Mouse (Mus musculus) kidney, postnatal 25 days (tissue): ENCODE results near the gene Sbk3.

Experiments
- DNase-seq, 2 experiments: peaks; one replicate each; pipeline ENCODE4 v3.0.0; 2021; ENCODE audit warnings: mixed read lengths in 2 of 2

The Sbk3 gene

GRCm38 (mm10) chr7:4993347-4993998 lies 22.5 kb upstream of the Sbk3 start:
- no peak for DNase-seq

GRCm38 (mm10) chr7:4988250-4988649 lies 17.3 kb upstream of the Sbk3 start:
- no peak for DNase-seq

DNA sequence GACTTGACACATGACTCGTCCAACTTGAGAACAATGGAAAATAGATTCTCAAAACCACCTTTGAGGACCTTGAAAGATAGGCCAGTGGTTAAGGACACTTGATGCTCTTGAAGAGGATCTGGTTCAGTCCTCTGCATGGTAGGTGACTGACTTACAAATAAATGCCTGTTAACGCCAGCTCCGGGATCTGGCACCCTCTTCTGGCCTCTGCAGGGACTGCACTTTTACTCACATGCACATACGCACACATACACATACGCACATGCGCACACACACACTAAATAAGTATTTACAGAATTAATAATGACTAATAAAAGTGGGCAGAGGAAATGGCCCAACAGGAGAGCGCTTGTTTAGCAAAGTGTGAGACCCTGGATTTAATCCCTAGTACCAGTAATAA lies 5.9 kb upstream of the Sbk3 start:
- DNase-seq: no peak

GRCm38 (mm10) chr7:4975455-4975854 lies 4.5 kb upstream of the Sbk3 start:
- DNase-seq: peak in 1 of 2 experiments; percentile 12

- peak; percentile 13 to 17 for DNase-seq
Measured at GRCm38 (mm10) chr7:4972321-4973047, 1.5 kb upstream of the Sbk3 start.

GRCm38 (mm10) chr7:4971710-4972109 lies 742 bp upstream of the Sbk3 start:
- DNase-seq: no peak

- no peak for DNase-seq
Measured at GRCm38 (mm10) chr7:4964988-4965387, 6.0 kb downstream of the Sbk3 start.

- peak; percentile 85 for DNase-seq
Measured at GRCm38 (mm10) chr7:4964272-4964671, 6.7 kb downstream of the Sbk3 start, which contains the start of gene Sbk2. Gene Sbk2 (minus strand): TSS chr7:4964406.

- DNase-seq: no peak
Measured at GRCm38 (mm10) chr7:4963527-4963926, 7.4 kb downstream of the Sbk3 start.

- DNase-seq: no peak
Measured at GRCm38 (mm10) chr7:4957361-4957760, 13.6 kb downstream of the Sbk3 start.

DNA sequence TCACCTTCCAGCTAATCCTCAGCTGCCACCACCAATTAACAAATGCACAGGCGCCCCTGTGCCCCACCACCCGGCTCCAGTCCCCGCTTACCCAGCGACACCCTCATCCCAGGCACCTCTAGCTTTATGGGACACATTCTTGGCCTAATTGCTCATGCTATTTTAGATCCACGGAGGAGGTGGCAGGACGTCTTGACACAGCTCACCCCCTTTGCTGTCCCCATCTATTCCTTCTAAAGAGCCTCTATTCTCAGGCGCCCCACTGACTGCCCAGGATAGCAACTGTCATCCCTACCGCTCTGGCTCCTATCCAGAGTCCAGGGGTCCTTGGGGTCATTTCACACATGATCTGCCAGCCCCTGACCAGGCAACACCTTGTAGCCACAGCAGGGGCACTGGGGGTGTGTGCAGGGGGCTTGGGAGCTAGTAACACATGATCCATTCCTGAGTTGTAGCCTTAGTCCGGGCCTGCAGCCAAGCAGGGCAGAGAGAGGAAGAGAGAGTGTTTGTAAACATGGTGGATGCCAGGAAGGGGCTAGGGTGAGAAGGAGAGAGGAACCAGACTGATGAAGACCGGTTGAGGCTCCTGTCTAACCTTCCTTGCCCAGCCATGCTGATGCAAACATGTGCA lies 17.0 kb downstream of the Sbk3 start:
- no peak for DNase-seq

GRCm38 (mm10) chr7:4950561-4951342 lies 20.2 kb downstream of the Sbk3 start:
- DNase-seq: no peak

GRCm38 (mm10) chr7:4948386-4948785 lies 22.6 kb downstream of the Sbk3 start:
- no peak for DNase-seq

- DNase-seq: no peak
Measured at GRCm38 (mm10) chr7:4947855-4948254, 23.1 kb downstream of the Sbk3 start.

GRCm38 (mm10) chr7:4943223-4943815 lies 27.6 kb downstream of the Sbk3 start:
- DNase-seq: peak; percentile 94 to 96

DNA sequence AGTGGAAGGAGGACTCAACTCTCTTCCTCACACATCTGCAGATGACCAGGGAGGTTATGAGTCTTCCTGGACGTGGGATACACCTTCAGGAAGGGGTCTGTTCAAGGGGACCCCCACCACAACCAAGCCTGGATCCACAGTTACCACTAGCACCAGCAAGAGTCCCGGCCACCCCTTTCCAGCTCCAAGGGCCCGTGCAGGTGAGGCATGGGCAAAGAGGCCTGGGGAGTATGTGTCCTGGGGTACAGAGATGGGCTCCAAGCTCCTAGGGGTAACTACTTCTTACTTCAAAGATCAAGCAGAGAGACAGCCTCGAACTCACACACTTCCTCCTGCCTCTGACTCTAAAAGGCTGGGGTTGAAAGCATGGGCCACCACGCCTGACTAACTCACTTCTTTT lies 28.3 kb downstream of the Sbk3 start:
- DNase-seq: no peak

- peak; percentile 88 to 90 for DNase-seq
Measured at GRCm38 (mm10) chr7:4940068-4940479, 30.9 kb downstream of the Sbk3 start.

DNA sequence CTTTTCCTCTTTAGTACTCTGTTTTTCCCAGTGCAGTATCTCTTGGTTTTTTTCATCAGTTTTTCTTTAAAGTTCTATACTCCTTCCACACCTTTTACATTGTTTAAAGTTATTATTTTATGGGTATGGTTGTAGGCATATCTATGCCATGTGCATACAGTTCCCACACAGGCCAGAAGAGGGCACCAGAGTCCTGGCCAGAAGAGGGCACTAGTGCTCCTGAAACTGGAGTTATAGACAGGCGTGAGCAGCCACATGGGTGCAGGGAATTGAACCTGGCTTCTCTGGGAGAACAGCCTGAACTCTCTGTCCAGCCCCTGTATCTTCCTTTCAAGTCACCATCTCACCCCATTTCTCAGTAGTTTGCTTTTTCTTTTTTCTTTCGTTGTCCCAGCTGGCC lies 32.5 kb downstream of the Sbk3 start:
- DNase-seq: peak; percentile 67 to 87

DNA sequence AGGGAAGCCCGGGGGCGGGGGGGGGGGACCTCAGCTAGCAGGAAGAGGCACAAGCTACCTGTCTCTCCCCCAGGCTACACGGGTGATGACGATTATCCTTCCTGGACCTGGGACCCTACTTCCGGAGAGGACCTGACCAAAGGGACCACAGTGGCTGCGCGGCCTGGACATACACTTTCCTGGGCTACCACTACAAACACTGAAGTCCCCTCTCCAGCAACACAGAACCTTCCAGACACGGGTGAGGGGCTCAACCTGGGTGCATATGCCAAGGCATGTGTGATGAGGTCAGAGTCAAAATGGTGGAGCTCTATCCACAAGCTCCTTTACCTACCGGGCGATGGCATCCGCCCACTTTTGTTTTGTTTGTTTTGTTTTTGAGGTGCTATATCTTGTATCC lies 33.6 kb downstream of the Sbk3 start:
- no peak for DNase-seq

- no peak for DNase-seq
Measured at GRCm38 (mm10) chr7:4936832-4937231, 34.1 kb downstream of the Sbk3 start.

DNA sequence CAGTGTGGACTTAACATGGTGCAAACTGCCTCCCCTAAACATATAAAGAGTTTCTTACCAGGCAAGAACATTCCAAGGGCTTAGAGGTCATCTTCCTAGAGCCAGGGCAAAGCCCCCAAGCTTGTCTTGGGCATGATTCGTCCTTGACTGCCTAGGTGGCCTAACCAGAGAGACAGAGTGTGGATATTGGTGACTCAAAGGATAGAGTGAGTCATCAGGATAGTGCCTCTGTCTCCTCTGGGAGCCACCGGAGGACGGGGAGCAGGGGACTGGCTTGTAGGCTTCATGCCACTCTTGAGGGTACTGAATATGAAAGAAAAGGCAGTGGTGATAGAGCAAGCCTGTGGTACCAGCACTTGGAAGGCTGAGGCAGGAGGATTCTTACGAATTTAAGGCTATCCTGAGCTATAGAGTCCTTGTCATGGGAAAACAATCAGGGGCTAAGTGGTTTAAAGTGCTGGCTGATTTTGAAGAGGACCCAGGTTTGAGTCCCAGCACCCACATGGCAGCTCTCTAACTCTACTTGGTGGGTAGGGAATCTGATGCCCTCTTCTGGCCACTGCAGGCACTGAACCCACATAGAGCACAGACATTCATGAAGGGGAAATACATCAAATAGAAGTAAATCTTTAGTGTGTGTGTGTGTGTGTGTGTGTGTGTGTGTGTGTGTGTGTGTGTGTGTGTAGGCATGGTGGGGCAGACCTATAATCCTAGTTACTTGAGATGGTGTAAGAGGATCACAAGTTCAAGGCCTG lies 36.6 kb downstream of the Sbk3 start:
- DNase-seq: no peak

GRCm38 (mm10) chr7:4933103-4933502 lies 37.9 kb downstream of the Sbk3 start:
- no peak for DNase-seq
